Mouse (Mus musculus) erythroblast, adult 5-6 weeks (primary cell): ENCODE measurements around the gene Olfr284. TPM values are rescaled to one million over a fixed set of nuclear protein-coding genes. Genes with fewer than 3 reads are reported as not detected.

Source experiments
- ATAC-seq: replicated peaks from 2 replicates; pipeline ENCODE4 v1.8.0; 2016; ENCODE audit warnings: moderate number of reproducible peaks, mild to moderate bottlenecking, moderate TSS enrichment, inconsistent platforms; ENCODE audit not compliant: poor library complexity, low FRiP score, severe bottlenecking
- total RNA-seq, 2 experiments: library from RNA; stranded (forward) in 1 of 2; stranded (reverse) in 1 of 2; fragments of 150-400 nt in 1 of 2; fragments of 200-764, 138-1000 nt in 1 of 2; gene quantifications; 2 replicates each; pipeline versions ENCODE4 v1.2.3 to v1.2.4; 2015 to 2017; ENCODE audit warnings: low replicate concordance in 2 of 2

Olfr284 gene
- not detected in 2 replicates for total RNA-seq (2015; ENCODE audit: low replicate concordance)
- total RNA-seq (2017; ENCODE audit: low replicate concordance): not detected in 2 replicates

DNA sequence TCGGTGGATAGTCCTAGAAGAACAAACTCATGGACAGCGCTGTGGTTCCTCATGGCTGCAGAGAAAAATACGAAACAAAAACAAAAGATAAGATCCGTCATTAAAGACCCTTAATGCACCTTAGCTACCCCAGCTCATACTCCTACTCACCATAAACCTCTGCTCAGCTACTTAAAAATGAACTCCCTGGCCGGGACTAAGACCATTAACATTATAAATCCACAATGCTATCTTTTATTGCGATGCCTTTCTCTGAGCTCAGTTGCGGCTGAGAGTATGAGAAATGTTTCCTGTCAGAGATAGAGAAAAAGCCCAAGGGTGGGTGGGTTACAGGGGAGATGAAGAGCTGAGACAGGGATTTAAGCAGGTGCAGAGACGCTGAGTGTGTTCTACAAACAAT, at the start of gene Olfr284:
Gene Olfr284, minus strand, starts transcription at position 101 of the 400 bp plus-strand sequence.
- no peak for ATAC-seq

GRCm38 (mm10) chr15:98389796-98390195, 49.0 kb upstream of the Olfr284 start:
- no peak; the same call in 1 of the 2 replicates for ATAC-seq

DNA sequence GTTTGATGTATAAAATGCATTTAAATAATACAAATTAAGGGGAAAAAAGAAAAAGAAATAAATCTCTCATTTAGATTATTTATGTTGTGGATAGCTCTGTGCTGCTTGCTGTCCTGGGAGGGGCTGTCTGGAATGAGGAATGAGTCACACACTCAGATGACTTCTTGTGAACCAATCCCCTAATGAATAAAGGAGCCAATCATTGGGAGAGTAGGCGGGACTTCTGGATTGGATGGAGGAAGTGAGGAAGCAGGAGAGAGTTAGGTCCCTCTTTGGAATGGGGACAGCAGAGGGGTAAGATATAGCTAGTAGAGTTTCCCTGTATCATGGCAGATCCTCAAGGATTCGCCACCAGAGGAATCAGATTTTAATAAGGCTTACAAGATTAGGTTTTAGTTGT, 46.8 kb upstream of the Olfr284 start:
- no peak for ATAC-seq

DNA sequence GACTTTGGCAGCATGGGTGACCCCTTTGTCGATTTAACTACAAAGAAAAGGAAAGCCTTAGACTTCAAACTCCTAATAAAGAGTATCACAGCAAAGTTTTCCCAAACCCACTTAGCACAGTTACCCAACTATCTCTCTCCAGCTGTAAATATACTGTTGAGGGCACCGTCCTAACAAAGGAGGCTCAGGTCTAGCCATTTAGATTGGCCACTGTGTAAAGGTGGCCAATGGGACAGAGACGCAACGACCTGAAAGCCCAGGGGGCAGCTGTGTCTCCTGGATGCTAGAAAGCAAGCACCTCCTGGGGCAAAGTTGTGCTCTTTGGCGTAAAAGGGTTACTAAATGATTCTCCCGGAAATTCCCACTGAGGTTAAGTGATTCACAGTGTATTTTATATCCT, 40.1 kb upstream of the Olfr284 start, which contains the start of gene Olfr283:
Gene Olfr283, minus strand, starts transcription at position 101 of the 400 bp plus-strand sequence.
- ATAC-seq: no peak

- ATAC-seq: no peak
Measured at GRCm38 (mm10) chr15:98378209-98378608, 37.4 kb upstream of the Olfr284 start.

- ATAC-seq: no peak
Measured at GRCm38 (mm10) chr15:98317177-98317724, 23.5 kb downstream of the Olfr284 start, which contains the start of gene Olfr285. Gene Olfr285 (minus strand): TSS chr15:98317353.

DNA sequence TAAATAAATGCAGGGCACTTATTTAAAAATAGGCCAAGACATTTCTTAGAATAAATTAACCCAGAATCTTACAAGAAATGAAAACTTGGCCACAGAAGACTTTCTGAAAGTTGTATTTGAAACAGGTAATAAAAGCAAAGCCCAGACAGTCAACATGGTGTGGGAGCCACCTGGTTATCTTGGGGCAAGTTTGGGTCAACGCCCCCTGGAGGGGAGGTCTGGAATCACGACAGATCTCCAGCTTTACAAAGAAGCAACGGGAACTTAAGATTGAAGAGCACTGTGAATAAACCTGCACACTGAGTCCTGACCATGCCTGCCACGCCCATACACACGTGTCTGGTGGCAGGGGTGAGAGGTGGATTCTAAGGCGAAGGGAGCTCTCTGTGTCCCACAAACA, 25.1 kb downstream of the Olfr284 start:
- no peak for ATAC-seq

- no peak for ATAC-seq
Measured at GRCm38 (mm10) chr15:98295628-98296551, 44.9 kb downstream of the Olfr284 start, which contains the start of gene Zfp641. Gene Zfp641 (minus strand): TSS chr15:98296161.

DNA sequence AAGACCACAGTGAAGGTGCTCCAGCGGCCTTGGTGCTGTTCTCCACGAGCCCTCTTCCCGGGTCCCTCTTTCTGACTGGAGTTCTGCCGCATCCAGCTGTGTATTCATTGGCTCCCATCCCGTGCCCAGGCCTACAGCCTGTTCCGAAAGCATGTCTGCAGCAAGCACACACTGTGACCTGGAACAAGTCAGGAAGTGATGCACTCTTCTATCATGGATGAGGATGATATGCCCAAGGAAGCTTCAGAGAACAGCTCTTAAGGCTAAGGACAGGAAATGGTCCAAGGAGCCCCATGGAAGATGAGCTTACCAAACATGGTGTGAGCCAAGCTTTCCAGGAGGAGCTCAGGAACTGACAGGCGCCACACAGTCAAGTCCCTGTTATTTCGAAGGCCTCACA, 47.1 kb downstream of the Olfr284 start:
- ATAC-seq: no peak

Other genes starting within 250 kb of the Olfr284 start
- 0.58 and 4.0 TPM in 2 replicates for gene Pfkm, start 248.4 kb downstream of the Olfr284 start, total RNA-seq (2015; ENCODE audit: low replicate concordance)
- 6.4 and 6.7 TPM in 2 replicates for gene Pfkm, start 248.4 kb downstream of the Olfr284 start, total RNA-seq (2017; ENCODE audit: low replicate concordance)
- 20.9 and 23.2 TPM in 2 replicates for gene Senp1, start 247.2 kb downstream of the Olfr284 start, total RNA-seq (2015; ENCODE audit: low replicate concordance)
- 20.1 and 22.3 TPM in 2 replicates for gene Senp1, start 247.2 kb downstream of the Olfr284 start, total RNA-seq (2017; ENCODE audit: low replicate concordance)
- 11.3 and 11.7 TPM in 2 replicates for gene Asb8, start 175.4 kb downstream of the Olfr284 start, total RNA-seq (2015; ENCODE audit: low replicate concordance)
- gene Asb8, start 175.4 kb downstream of the Olfr284 start, total RNA-seq (2017; ENCODE audit: low replicate concordance): 7.7 and 11.2 TPM in 2 replicates
- not detected in 2 replicates for gene Ccdc184, start 173.8 kb downstream of the Olfr284 start, total RNA-seq (2015; ENCODE audit: low replicate concordance)
- gene Ccdc184, start 173.8 kb downstream of the Olfr284 start, total RNA-seq (2017; ENCODE audit: low replicate concordance): not detected in 2 replicates
- gene Olfr288, start 145.4 kb downstream of the Olfr284 start, total RNA-seq (2015; ENCODE audit: low replicate concordance): not detected in 2 replicates
- gene Olfr288, start 145.4 kb downstream of the Olfr284 start, total RNA-seq (2017; ENCODE audit: low replicate concordance): not detected in 2 replicates
- gene Gm44579, start 120.0 kb downstream of the Olfr284 start, total RNA-seq (2015; ENCODE audit: low replicate concordance): not detected in 2 replicates
- not detected in 2 replicates for gene Gm44579, start 120.0 kb downstream of the Olfr284 start, total RNA-seq (2017; ENCODE audit: low replicate concordance)
- not detected in 2 replicates for gene Olfr287, start 119.9 kb downstream of the Olfr284 start, total RNA-seq (2015; ENCODE audit: low replicate concordance)
- not detected in 2 replicates for gene Olfr287, start 119.9 kb downstream of the Olfr284 start, total RNA-seq (2017; ENCODE audit: low replicate concordance)
- gene Olfr286, start 106.5 kb downstream of the Olfr284 start, total RNA-seq (2015; ENCODE audit: low replicate concordance): not detected in 2 replicates
- not detected in 2 replicates for gene Olfr286, start 106.5 kb downstream of the Olfr284 start, total RNA-seq (2017; ENCODE audit: low replicate concordance)
- gene H1fnt, start 83.7 kb downstream of the Olfr284 start, total RNA-seq (2015; ENCODE audit: low replicate concordance): not detected in 2 replicates
- not detected in 2 replicates for gene H1fnt, start 83.7 kb downstream of the Olfr284 start, total RNA-seq (2017; ENCODE audit: low replicate concordance)
- not detected in 2 replicates for gene Zfp641, start 44.8 kb downstream of the Olfr284 start, total RNA-seq (2015; ENCODE audit: low replicate concordance)
- gene Zfp641, start 44.8 kb downstream of the Olfr284 start, total RNA-seq (2017; ENCODE audit: low replicate concordance): 0.17 and 0.56 TPM in 2 replicates
- gene Olfr285, start 23.6 kb downstream of the Olfr284 start, total RNA-seq (2015; ENCODE audit: low replicate concordance): not detected in 2 replicates
- not detected in 2 replicates for gene Olfr285, start 23.6 kb downstream of the Olfr284 start, total RNA-seq (2017; ENCODE audit: low replicate concordance)
- not detected in 2 replicates for gene Olfr283, start 40.0 kb upstream of the Olfr284 start, total RNA-seq (2015; ENCODE audit: low replicate concordance)
- gene Olfr283, start 40.0 kb upstream of the Olfr284 start, total RNA-seq (2017; ENCODE audit: low replicate concordance): not detected in 2 replicates
- gene Olfr282, start 90.2 kb upstream of the Olfr284 start, total RNA-seq (2015; ENCODE audit: low replicate concordance): not detected in 2 replicates
- gene Olfr282, start 90.2 kb upstream of the Olfr284 start, total RNA-seq (2017; ENCODE audit: low replicate concordance): not detected in 2 replicates
- gene Olfr281, start 111.6 kb upstream of the Olfr284 start, total RNA-seq (2015; ENCODE audit: low replicate concordance): not detected in 2 replicates
- not detected in 2 replicates for gene Olfr281, start 111.6 kb upstream of the Olfr284 start, total RNA-seq (2017; ENCODE audit: low replicate concordance)
- gene OR5BS1P, start 128.9 kb upstream of the Olfr284 start, total RNA-seq (2015; ENCODE audit: low replicate concordance): not detected in 2 replicates
- gene OR5BS1P, start 128.9 kb upstream of the Olfr284 start, total RNA-seq (2017; ENCODE audit: low replicate concordance): not detected in 2 replicates
- not detected in 2 replicates for gene Lalba, start 141.7 kb upstream of the Olfr284 start, total RNA-seq (2015; ENCODE audit: low replicate concordance)
- gene Lalba, start 141.7 kb upstream of the Olfr284 start, total RNA-seq (2017; ENCODE audit: low replicate concordance): not detected in 2 replicates
- not detected in 2 replicates for gene Olfr279, start 151.4 kb upstream of the Olfr284 start, total RNA-seq (2015; ENCODE audit: low replicate concordance)
- gene Olfr279, start 151.4 kb upstream of the Olfr284 start, total RNA-seq (2017; ENCODE audit: low replicate concordance): 0.17 TPM in 1 of 2 replicates, not detected in the other
- 15.9 and 17.1 TPM in 2 replicates for gene Kansl2, start 193.3 kb upstream of the Olfr284 start, total RNA-seq (2015; ENCODE audit: low replicate concordance)
- gene Kansl2, start 193.3 kb upstream of the Olfr284 start, total RNA-seq (2017; ENCODE audit: low replicate concordance): 4.9 and 11.4 TPM in 2 replicates
- 23.8 and 41.1 TPM in 2 replicates for gene Ccnt1, start 229.9 kb upstream of the Olfr284 start, total RNA-seq (2015; ENCODE audit: low replicate concordance)
- 37.2 and 38.3 TPM in 2 replicates for gene Ccnt1, start 229.9 kb upstream of the Olfr284 start, total RNA-seq (2017; ENCODE audit: low replicate concordance)
- not detected in 2 replicates for gene 4930415O20Rik, start 230.0 kb upstream of the Olfr284 start, total RNA-seq (2015; ENCODE audit: low replicate concordance)
- gene 4930415O20Rik, start 230.0 kb upstream of the Olfr284 start, total RNA-seq (2017; ENCODE audit: low replicate concordance): not detected in 2 replicates